Mouse (Mus musculus): Measurements from ENCODE around the gene Nfya.

The Nfya gene

DNA sequence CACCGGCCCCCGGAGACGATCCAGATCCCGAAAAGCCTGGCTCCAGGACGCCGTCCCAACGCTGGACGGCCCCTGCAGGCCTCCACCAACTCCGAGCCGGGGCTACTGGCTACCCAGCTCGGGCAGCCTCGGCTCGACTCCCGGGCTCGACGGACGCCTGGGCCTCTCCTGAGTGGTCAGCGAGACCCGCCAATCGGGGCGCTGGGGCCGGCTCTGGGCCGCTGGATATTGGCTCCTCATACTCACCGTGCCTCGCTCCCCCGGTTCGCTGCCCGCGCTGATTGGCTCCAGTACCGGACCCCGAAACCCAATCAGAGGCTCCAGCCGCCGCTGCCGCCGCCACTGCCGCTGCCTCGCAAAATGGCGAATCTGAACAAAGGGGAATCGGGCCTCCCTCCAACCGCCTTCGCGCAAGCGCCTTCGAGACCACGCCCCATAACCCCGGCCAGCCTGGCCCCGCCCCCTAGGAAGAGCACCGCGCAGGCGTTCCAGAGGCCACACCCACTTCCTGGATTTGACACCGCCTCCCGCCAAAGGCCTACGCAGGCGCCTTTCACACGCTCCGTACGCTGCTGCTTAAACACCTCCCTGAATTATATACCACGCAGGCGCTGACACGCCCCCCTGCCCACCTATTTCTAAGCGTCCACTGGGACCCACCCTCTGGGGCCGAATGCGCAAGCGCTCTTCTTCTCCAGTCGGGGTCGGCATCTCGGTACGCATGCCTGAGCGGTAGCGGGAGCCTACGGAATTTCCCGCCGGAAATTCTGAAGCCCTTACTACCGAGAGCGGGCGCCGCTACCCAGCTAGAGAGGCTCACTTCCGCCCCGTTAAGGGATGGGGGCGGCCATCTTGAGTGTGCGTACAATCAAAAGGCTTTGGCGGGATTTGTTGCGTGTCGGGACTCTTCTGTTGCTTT lies at the start of gene Nfya, which contains the start of gene Oard1:
Gene Nfya (minus strand): TSS at position 527 of the 919 bp plus-strand sequence.
Gene Oard1 (plus strand): TSS at position 635 of the 919 bp plus-strand sequence.
- DNase-seq (ENCODE audit: extremely low spot score, low read depth, low spot score): peak; percentile 96

DNA sequence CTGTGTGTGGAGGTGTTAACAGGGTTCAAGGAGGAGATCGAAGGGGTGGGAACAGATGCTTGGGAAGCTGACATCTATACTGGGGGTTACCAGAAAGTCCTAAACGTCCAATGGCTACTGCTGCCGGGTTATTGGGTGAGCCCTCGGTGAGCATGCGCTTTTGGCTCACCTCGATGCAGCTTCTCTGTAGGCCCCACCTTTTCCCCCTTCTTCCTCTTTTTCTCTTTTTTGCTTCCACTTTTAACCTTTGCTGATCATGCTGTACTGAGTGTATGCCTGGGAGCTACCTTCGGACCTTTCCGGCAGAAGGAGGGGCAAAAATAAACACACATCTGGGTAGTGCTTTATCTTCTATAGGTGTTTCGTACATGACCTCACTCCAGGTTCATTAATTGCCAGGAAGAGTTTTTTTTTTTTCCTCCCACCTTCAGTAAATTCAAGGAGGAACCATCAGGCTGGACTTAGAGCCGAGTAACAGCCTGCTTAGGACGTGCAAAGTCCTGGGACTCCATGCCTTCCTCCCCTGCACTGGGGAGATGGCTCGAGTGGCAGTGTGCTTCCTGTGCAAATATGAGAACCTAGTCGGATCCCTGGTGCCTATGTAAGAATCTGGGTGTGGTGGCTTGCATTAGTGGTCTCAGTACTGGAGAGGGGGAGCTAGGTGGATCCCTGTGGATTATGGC lies 48.4 kb upstream of the Nfya start:
- DNase-seq (ENCODE audit: extremely low spot score, low read depth, low spot score): no peak

DNA sequence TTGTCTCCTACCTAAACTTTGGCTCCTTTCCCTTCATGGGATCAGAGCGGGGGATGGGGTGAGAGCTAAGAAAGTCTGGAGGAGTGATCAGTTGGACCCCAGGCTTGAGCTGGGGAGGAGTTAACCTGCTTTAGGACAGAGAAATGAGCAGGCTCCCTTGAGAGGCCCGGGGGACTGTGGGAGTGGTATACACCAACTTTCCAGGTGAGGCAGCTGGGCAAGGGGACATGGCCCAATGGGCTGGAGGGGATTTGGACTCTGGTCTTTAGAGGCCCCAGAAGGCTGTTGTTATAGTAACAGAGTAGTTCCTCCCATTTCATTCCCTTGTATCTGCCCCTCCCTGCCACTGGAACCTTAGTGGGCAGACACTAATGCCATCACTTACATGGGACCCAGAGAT lies 46.2 kb upstream of the Nfya start:
- DNase-seq (ENCODE audit: extremely low spot score, low read depth, low spot score): no peak

DNA sequence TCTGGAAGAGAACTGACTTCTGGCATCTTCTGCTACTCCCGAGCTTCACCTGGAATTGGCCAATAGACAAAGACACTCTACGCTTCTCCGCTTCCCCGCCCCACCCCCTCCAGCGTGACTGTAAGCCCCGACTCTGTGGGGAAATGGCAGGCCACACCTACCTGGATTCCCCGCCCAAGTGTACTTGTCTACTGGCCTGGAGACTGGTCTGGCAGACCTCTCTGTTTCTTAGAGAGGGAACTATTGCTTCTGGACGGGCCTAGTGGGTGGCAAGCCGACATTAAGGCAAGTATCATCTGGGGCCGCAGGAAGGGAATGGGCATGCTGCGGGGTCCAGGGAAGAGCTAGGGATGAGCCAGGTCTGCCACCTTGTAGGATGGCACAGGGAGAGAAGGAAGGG lies 45.0 kb upstream of the Nfya start, which contains the start of gene Unc5cl:
Gene Unc5cl (plus strand): TSS at position 214 of the 400 bp plus-strand sequence.
- no peak for DNase-seq (ENCODE audit: extremely low spot score, low read depth, low spot score)

DNA sequence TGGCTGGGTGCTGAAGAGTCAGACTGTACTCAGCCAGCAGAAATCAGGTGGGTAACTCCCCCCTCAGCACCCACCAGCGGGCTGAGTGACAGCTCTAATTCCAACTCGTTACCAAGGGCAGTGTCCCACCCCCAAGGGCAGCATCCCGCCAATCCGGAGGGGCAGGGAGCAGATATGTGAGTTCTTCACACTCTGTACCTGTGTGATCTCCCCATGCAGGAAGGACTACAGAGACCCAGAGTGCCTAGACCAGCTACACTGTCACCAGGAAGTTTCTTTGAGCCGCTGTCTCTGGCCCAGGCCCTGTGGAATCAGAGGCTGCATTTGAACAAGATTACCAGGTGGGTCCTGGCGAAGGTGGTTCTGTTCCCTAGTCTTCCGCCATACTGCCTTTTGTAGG lies 44.5 kb upstream of the Nfya start:
- no peak for DNase-seq (ENCODE audit: extremely low spot score, low read depth, low spot score)

DNA sequence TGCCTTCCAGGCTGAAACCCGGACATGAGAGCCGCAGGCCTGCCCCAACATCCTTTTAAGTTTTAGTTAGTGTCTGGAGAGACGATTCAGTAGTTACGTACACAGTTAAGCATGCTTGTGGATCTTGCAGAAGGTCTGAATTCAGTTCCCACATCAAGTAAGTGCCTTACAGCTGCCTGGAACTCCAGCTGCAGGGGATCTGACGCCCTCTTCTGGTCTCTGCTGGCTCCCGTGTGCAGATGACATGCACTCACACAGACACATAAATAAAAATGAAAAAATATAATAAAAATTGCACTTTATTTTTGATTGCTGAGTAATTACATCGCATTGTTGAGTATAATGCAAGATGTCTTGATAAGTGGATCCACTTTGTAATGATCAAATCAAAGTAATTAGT lies 43.8 kb upstream of the Nfya start:
- DNase-seq (ENCODE audit: extremely low spot score, low read depth, low spot score): no peak

DNA sequence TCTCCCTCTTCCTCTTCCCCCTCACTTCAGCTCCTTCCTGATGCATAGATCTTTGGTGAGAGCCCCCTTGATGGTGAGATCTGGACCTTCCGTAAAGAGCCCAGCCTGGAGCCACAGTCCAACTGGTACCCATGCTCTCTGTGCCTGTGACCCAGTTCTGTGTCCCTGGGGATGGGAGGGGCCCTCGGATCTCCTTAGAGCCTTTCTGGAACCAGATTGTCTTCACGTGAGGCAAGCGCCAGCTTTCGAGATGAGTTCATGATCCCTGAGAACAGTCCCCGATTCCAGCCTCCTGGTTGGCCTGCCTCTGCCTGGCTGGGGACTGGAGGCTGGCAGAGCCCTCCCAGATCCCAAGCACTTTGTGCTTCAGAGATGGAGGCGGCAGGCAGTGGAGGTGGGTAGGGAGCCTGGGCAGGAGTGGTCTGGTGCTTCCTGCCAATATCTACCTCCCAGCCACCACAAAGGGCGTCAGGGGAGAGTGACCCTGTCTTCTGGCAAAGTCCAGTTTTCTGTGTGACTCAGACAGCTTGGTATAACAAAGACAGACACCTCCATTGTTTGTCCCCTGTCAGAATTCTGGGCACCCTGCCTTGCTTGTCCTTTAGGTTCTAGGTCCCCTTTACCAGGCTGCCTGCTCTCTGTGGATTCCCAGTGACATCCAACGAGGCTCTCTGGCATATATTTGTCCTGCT lies 42.2 kb upstream of the Nfya start:
- DNase-seq (ENCODE audit: extremely low spot score, low read depth, low spot score): no peak

DNA sequence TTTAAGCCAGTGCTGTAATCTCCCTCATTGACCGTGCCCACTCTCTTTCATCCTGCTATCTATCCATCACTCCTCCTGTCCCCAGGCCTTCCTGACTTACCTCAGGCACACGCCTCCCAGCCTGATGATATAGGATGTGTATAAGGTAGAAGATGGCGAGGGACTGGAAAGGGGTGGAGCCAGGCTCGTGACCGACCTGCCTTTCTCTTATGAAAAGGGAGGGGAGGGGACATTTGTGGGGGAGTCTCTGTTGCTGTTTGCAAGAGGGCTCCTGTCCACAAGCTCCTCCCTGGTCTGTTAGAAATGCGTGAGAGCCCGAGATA lies 41.6 kb upstream of the Nfya start, which contains the start of gene Tspo2:
Gene Tspo2 (minus strand): TSS at position 170 of the 323 bp plus-strand sequence.
- no peak for DNase-seq (ENCODE audit: extremely low spot score, low read depth, low spot score)

DNA sequence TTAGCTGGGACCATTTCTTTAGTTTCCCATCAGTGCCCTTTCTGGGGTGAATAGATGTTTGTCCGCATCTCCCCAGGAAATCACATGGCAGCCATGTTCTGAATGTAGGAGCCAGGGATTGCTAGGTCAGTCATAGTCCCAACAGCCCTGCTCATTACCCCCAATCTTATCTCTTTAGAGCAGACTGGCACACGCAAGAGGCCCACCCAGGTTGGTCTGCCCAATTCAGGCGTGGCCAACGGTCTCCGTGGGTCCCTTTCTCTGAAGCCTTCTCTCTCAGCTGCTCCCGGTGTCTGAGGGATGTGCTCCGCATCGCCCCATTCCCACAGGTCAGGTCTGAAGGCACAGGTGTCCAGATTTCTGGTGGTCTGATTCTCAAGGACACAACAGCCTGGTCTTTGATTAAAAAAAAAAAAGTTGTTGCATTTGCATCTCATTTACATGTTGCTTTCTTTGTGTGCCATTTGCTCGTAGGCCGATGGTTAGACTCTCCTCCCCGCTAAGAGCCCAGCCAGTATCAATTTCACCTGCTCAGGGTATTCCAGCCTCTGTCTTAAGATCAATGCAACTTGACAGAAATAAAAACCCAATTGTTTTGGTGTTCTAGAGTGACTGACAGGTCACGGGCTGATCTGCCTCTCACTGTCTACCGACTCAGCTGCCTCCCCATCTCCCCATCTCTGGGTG lies 41.1 kb upstream of the Nfya start:
- DNase-seq (ENCODE audit: extremely low spot score, low read depth, low spot score): no peak

DNA sequence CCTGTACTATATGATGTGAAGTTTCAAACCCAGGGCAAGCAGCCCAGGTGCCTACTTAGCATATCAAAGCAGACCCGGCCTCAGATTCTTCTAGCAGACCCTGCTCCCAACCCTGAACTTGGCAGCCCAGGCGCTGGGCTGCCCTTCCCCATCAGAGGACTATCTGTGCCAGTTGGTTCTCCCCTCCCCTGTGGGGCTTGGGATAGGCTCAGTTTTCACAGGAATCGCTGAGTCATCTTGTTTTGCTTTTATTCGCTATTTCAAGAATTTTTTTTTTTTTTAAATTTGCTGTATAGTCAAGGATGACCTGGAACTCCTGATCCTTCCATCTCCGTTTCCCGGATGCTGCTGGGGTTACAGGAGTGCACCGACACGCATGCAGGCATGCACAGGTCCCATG lies 38.0 kb upstream of the Nfya start:
- DNase-seq (ENCODE audit: extremely low spot score, low read depth, low spot score): no peak

DNA sequence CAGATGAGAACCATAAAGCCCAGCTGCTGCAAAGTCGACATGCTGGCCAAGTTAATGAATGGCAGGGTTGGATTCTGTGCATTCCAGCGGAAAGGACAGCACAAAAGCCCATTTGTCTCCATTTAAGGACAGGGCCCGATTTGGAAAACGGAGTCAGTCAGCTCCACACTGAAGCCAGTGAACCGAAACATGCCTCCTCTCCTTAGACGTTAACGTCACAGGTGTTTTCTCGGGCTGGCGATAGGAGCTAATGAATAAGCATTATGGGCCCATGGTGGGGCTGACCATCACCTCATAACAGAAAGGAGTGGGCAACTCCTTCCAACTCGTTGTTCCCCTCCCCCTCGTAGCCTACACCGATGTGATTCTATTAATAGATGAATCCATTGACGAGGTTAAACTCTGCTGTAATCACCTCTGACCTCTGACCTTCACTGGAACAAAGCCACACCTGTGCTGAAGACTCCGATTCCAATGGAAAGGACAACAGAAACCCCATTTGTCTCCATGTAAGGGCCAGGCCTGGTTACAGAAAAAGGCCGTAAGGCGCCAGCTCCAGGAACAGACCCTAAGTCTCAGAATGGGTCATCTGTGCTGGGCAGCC lies 33.9 kb upstream of the Nfya start:
- no peak for DNase-seq (ENCODE audit: extremely low spot score, low read depth, low spot score)

DNA sequence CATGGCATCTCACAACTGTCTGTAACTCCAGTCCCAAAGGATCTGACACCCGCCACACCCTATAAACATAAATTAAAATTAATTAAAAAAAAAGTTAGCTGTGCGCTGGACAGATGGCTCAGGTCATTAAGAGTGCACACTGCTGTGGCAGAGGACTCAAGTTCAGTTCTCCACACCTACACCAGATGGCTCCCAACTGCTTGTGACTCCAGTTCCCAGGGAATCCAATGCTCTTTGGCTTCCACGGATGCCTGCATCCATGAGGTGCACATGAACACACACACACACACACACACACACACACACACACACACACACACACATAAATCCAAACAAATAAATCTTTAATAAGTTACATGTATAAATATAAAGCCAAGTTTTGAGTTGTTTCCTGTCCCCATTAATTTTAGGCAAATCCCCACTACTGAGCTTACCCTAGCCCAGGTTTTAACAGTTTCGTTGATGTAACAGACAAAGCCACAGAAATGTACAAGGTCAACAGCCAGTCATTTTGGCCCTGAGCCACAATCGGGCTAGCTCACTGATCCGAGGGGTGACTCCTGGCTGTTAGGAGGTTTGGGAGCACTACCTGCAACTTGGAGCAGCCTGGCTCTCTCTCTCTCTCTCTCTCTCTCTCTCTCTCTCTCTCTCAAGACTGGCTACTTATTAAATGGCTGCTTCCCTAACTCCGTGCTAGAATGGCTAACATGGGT lies 33.2 kb upstream of the Nfya start:
- DNase-seq (ENCODE audit: extremely low spot score, low read depth, low spot score): no peak

DNA sequence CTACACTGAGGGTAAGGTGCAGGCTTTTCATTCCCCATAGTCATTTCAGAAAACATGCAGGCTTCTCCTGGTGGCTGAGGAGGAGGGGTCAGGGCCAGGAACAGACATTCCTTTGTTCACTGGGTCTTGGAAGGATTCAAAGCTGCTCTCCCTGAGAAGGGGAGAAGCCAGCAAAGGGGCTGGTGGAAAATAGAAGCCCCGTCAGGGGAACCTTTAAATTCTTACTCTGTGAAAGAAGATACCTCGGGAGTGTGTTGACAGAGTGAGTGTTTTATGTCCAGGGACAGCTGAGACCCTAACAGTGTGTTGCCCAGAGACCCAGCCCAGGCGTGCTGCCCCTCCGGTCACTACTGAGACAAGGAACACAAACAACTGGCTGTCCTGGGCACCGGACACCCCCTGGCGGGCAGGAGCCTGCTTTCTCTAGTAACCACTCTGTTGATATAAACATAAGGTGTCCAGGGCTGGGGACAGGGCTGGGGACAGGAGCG lies 27.8 kb upstream of the Nfya start:
- peak; percentile 53 for DNase-seq (ENCODE audit: extremely low spot score, low read depth, low spot score)

DNA sequence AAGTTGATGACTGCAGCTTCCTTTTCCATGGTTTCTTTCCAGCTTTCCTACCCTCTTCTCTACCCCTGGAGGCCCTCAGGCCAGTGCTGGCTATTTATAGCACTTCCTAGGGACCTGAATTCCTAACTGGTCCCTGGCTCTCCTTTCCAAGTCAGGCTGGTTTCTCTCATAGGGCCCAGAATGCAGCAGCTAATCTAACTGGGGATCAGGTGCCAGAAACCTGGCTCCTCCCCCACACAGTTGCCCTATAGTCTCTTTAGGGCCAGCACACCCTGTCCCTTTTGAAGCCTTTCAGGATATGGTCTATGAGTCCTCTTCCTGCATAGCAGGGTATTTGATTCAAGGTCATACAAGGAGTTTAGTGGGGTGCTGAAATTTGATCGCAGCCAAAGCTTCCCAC lies 26.8 kb upstream of the Nfya start:
- no peak for DNase-seq (ENCODE audit: extremely low spot score, low read depth, low spot score)

DNA sequence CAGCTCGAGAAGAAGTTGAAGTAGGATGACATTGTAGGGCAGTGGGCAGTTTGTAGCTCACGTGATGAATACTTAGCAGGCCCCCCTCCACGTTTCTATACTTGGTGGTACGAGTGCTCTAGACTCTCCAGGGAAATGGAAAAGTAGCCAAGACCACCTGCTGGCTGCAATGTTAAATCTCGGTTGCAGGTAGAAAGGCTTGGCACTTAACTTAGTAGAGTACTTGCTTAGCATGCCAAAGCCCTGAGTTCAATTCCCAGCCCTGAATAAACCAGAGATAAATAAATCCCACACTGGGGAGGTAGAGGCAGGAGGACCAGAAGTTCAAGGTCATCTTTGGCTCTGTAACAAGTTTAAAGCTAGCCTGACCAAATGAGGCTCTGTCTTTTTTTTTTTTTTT lies 24.8 kb upstream of the Nfya start:
- DNase-seq (ENCODE audit: extremely low spot score, low read depth, low spot score): no peak

DNA sequence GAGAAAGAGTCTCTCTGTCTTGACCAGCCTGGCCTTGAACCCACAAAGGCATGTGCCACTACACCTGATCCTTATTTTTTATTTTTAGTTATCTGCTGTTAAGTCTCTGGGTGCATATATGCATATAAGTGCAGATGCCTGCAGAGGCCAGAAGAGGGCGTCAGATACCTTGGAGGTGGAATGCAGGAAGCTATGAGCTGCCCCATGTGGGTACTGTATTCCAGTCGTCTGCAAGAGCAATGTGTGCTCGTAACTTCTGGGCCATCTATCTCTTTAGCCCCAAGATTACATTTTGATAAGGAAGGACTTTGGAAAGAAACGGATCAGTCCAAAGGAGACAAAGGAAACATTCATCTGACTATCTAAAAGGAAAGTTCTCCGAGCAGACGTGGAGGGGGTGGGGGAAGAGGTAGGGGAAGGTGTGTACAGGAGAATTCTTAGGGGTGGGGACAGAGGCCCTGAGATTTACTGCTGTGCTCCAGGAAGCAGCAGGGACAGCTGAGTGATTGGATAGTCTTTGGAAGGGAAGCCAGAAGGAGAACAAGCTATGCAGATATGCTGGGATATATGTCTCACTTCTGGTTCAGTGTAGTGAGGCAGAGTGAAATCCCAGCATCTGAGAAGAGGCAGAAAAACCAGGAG lies 24.1 kb upstream of the Nfya start:
- no peak for DNase-seq (ENCODE audit: extremely low spot score, low read depth, low spot score)

DNA sequence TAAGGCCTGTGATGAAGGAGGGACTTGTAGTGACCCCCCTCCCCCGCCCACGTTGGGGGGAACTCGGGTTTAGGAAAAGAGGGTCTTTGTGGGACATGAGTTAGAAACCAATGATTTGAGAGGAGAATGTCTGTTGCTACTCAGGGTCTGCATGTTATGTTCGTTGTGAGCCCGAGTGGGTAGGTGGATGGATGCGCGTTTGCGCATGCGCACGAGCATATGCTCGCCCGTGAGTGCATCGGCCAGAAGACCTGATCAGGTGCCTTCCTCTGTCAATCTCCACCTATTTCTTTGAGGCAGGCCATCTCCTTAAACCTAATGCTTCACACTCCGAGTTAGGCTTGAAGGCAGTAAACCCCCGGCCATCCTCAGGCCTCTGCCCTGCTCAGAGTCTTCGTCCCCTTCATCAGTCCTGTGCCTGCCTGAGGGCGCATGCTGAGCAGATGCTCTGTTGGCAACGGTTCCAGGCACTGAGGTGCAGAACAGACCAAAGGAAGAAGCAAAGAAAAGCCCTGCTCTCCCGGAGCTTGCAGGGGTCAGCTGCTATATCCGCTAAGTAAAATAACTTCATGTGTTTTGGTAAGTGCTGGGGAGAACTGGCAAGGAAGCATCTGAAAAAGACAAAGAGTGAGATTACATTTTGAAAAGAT lies 23.4 kb upstream of the Nfya start:
- no peak for DNase-seq (ENCODE audit: extremely low spot score, low read depth, low spot score)

DNA sequence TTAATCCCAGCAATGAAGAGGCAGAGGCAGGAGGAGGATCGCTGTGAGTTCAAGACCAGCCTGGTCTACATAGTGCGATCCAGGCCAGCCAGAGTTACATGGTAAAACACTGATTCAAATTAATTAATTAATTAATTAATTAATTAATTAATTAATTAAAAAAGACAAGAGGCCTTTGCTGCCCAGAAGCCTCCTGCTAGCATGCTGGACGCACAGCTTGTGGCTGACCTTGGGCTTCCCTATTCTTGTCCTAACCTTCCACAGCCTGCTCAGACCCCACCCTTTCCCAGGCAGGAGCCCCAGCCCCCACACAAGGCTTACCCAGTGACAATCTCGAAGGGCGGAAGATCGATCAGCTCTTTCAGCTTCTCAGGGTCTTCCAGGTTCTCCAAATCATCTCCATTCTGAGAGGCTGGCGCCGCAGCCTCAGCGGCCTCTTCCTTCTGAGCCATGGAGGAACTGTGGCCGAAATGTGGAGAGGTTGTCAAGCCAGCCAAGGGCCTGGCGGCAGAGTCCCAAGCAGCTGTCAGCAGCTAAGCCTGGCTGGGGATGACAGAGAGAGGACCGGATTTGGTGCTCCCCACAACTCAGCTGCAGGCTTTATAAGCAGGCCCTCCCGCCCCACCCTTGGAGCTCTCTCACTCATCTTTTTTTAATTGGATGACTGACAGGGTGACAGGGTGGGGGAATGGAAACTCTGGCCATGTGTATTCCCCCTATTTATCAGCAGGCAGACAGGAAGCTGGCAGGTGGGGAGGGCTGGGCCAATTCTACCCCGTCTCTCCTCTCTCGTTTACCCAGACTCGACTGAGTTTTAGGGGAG lies 22.7 kb upstream of the Nfya start, which contains the start of gene Apobec2:
Gene Apobec2 (minus strand): TSS at position 773 of the 823 bp plus-strand sequence.
- DNase-seq (ENCODE audit: extremely low spot score, low read depth, low spot score): no peak

Measured in hindlimb bud, embryonic 11.5 days (tissue).